Mouse (Mus musculus): ENCODE data around the gene Pelo. TPM values are rescaled to one million over a fixed set of nuclear protein-coding genes. Genes with fewer than 3 reads are reported as not detected.
A peak's percentile ranks its signal among the peaks of the same experiment; 100 is the strongest.

Gene Pelo
- total RNA-seq, 1 experiment from 2014 or later = 10.0 TPM

DNA sequence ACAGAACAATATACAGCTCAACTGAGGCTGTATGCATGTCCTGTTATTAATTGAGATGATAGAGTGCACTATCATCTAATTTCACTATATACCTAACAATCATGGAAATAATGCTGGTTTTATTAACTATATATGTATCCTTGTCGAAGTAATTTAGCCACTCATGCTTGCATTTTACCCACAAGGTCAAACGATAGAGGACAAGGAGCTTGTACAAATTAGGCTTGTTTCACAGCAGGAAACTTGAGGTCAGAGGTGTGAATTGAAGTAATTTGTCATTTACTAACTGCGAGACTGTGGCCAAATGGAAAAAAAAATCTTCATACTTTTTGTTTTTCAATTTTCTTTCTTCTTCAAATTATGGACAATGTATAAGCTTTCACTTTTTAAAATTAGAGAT lies 8.2 kb upstream of the Pelo start:
- ATAC-seq (replicated peaks; ENCODE audit: low read depth, poor library complexity, severe bottlenecking) = no peak

- ATAC-seq (replicated peaks; ENCODE audit: low read depth, poor library complexity, severe bottlenecking) = no peak
These were observed 7.0 kb upstream of the Pelo start for GRCm38 (mm10) chr13:115096965-115097364.

DNA sequence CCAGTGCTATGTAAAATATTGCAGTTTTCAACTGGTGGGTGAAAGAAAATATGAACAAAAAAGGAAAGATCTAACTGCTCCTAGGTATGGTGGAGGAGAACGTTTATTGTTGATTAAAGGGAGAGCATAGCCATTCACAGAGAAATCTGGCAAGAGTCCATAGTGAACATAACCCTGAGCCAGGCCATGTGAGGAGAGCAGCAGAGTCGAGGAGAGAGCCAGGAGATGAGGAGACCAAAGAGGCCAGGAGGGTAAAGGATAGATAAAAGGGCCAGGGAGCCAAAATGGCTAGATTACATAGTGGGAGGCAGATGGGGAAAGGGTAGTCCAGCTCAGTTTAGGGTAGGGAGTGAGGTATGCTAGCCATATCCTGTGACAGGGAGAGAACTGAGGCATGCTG lies 6.2 kb upstream of the Pelo start:
- no peak for ATAC-seq (replicated peaks; ENCODE audit: low read depth, poor library complexity, severe bottlenecking)

DNA sequence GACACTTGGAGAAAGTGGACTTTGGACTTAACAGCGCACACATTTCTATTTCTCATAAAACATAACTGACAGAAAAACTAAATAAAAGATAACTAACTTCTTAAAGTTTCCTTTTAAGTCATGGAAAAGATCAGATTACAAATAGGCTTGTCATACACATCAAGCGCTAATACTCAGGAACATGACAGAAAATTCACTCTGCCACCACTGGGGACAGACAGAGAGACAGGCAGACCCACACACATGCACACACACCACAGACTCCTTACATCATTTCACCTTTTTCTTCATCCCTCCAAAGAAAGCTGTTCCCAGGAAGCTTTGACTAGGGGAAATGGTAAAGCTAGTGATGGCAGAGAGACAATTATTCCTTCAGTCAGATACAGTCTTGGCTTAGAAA lies 5.4 kb upstream of the Pelo start:
- ATAC-seq (replicated peaks; ENCODE audit: low read depth, poor library complexity, severe bottlenecking) = peak; percentile 56; the same call in 1 of the 2 replicates

GRCm38 (mm10) chr13:115091511-115091910 lies 1.5 kb upstream of the Pelo start:
- ATAC-seq (replicated peaks; ENCODE audit: low read depth, poor library complexity, severe bottlenecking) = no peak

- 0 out of 2 replicates have a peak, but pooled peaks have one; percentile 6 for ATAC-seq (replicated peaks; ENCODE audit: low read depth, poor library complexity, severe bottlenecking)
These were observed 1.0 kb upstream of the Pelo start for GRCm38 (mm10) chr13:115090977-115091445.

DNA sequence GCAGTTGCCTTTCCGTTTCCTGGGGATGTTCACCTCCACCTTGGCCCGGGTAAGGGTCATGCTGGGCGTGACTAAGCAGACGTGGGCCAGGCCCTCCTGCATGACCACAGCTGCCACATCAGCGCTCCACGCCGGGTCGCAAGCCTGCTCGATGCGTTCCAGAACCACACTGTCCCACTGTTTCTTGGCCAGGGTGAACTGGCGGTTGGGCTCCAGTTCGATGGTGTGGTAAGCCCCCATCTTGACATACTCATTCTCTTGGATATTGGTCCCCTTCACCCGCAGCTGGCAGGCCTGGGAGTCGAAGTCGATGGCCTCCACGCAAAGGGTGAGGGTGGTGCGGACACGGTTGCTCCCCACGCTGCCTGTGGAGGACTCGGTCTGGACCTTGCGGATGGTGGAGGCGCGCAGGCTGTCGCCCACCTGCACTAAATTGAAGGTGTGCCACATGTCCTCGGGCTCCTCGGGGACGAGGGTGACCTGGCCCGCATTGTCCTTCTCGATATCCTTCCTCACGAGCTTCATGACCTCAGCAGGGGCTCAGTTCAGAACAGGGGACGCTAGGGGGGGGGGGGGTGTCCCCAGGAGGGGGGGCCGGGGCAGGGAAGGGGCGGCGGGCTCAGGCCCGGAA lies 476 bp downstream of the Pelo start:
- ATAC-seq (replicated peaks; ENCODE audit: low read depth, poor library complexity, severe bottlenecking) = peak; percentile 38

- no peak for ATAC-seq (replicated peaks; ENCODE audit: low read depth, poor library complexity, severe bottlenecking)
These were observed 979 bp downstream of the Pelo start for GRCm38 (mm10) chr13:115089020-115089394.

GRCm38 (mm10) chr13:115085974-115086373 lies 4.0 kb downstream of the Pelo start:
- ATAC-seq (replicated peaks; ENCODE audit: low read depth, poor library complexity, severe bottlenecking) = no peak

GRCm38 (mm10) chr13:115082339-115082738 lies 7.6 kb downstream of the Pelo start:
- ATAC-seq (replicated peaks; ENCODE audit: low read depth, poor library complexity, severe bottlenecking) = no peak

DNA sequence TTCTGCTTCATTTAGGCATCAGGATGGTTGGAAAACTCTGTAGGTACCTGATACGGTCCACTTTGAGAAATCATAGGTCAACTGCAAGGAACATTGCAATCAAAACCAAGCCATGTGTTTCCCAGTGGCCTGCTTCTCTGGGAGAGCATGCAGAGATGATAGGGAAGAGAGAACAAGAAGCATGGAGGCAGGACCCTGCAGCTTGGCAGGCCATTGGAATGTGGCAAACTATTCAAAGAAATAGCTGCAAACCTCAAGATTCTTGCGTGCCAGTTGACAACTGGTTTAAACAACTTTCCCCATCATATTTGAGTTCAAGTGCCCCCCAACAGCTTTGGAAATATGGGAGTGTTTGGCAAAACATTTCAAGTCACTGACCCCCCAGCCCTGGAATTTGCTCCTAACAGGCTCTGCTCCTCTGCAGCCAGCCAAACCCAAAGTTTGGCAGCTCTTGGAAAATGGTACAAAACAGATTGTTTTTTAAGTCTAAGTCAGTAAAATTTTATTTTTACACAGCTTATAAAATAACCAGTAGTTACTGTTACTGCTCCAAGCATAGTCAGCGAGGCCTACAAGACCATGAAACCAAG lies 9.9 kb downstream of the Pelo start:
- ATAC-seq (replicated peaks; ENCODE audit: low read depth, poor library complexity, severe bottlenecking) = no peak

- no peak; the same call in 1 of the 2 replicates for ATAC-seq (replicated peaks; ENCODE audit: low read depth, poor library complexity, severe bottlenecking)
These were observed 10.8 kb downstream of the Pelo start for GRCm38 (mm10) chr13:115078997-115079685.

DNA sequence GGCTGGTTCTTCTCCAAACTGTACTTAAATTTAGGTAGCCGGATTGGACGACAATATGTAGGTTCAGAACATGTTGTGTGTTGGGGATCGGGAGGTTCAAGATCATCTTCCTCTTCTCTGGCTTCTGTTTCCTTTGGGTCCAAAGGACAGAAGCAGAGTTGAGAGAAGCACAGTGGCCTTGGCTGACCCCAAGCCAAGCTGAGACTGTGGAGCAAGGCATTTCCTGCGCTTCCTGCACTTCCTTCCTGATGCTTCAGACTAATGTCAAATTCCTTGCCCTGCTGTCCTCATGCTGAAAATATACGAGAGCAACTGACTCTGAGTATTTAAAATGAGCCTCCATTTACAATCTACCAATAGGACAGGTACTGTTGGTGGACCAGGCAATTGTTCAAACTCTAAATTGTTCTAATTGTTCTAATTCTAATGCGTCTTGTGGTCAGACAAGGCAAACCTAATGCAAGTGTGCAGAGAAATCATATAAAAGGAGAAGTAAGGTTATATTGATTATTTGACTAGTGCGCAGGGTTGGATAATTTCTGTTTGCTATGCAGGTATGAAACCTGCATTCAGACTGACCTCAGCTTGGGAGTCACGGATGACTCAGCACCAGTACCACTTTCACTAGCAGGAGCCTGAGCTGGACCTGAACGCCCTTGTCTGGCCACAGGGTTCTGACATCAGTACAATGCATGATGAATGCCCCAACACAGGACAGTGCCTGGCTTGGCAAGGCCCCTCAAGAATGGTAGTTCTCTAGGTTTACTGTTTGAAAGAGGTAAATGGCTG lies 12.4 kb downstream of the Pelo start:
- ATAC-seq (replicated peaks; ENCODE audit: low read depth, poor library complexity, severe bottlenecking) = peak; percentile 57

DNA sequence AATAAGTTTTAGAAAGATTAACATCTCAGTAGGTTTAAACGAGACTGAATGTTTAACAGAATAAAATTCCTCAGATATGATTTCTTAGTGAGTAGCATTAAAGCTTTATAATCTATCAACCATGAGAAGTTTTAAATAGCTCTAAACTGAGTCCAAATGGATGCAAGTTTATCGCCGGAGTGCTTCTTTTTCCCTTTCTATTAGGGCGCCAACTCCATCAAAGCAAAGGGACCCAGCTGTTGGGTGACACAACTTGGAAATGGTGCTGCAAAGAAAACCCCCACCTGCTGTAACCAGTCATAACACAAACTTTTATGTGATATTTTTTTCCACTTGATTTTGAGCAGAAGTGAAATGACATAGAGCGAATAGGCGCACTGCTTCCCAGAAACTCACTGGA lies 17.6 kb downstream of the Pelo start:
- ATAC-seq (replicated peaks; ENCODE audit: low read depth, poor library complexity, severe bottlenecking) = no peak

DNA sequence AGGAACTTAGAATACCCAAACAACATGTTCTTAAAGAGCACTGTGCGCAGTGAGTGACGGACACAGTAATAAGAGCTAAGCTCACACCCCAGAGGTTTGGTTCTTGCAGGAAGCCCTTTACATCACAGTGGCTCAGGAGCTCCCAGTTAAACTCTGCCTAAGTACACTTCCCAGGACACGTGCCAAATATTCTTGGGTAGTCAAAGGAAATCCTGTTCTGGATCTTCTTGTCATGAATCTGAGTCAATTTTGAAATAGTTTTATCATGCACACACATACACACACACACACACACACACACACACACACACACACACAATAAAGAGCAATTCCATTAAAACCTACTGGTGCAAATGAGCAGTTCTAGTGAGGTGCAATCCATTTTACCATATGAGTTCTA lies 18.6 kb downstream of the Pelo start:
- no peak for ATAC-seq (replicated peaks; ENCODE audit: low read depth, poor library complexity, severe bottlenecking)

DNA sequence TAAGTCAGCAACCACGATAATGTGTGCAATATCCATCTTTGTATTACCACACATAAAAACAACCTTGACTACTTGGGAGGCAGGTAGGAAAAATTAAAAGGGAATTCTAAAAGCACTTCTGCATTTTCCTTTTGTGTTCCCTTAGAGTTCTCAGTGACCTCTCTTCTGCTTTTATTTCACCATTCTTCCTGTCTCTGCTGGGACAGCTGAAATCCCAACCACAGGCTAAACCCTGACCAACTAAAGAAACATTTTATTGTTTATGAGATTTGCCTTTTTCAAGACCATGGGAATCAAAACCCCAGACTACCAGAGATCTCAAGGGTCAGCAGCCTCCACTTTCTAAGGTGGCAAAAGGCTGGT lies 22.0 kb downstream of the Pelo start:
- ATAC-seq (replicated peaks; ENCODE audit: low read depth, poor library complexity, severe bottlenecking) = peak; percentile 52

GRCm38 (mm10) chr13:115067324-115067967 lies 22.5 kb downstream of the Pelo start:
- ATAC-seq (replicated peaks; ENCODE audit: low read depth, poor library complexity, severe bottlenecking) = no peak

- no peak for ATAC-seq (replicated peaks; ENCODE audit: low read depth, poor library complexity, severe bottlenecking)
These were observed 32.4 kb downstream of the Pelo start for GRCm38 (mm10) chr13:115057555-115057954.

DNA sequence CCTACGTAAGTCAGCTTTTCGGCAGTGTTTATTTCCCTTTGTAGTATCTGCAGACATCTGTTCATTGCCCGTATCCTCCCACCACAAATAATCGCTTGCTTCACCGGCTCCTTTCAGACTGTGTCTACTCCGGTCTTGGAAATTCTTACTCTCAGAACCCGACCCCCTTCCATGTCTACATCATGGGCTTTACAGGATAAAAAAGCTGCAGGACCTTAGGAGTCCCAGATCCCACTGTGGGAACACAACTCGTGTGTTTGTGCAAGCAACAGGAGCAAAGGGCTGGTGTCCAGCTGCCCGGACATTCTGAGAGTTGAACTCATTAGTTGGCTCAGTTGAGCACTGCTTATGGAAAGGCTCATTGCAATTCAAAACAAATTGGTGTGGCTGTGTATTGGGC lies 35.2 kb downstream of the Pelo start:
- no peak for ATAC-seq (replicated peaks; ENCODE audit: low read depth, poor library complexity, severe bottlenecking)

DNA sequence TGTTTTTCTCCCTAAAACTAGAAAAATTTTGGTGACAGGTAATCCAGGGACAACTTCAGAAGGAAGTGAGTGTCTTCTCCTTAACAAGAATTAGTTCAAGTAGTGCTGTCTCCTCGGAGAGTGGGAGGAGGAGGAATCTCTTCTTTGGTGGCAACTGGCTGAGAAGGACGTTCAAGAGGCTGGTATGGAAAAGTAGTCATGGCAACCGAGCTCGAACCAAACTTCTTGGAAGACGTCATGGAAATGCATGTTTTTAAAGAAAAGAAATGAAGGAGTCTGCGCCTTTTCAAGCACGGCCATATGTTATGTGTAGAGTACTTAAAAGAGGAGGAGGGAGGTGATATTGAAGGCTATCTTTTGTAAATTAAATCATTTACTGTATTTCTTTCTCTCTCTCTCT lies 37.4 kb downstream of the Pelo start:
- ATAC-seq (replicated peaks; ENCODE audit: low read depth, poor library complexity, severe bottlenecking) = no peak

Measured in common myeloid progenitor, adult 5-6 weeks (primary cell).